Mouse (Mus musculus) liver (tissue): ENCODE results near the gene Mrtfa.
A peak's percentile ranks its signal among the peaks of the same experiment; 100 is the strongest.

Experiments
- DNase-seq: peaks from one replicate; pipeline ENCODE4 v3.0.0-alpha.2; 2020; ENCODE audit warnings: mixed read lengths

Gene Mrtfa

DNA sequence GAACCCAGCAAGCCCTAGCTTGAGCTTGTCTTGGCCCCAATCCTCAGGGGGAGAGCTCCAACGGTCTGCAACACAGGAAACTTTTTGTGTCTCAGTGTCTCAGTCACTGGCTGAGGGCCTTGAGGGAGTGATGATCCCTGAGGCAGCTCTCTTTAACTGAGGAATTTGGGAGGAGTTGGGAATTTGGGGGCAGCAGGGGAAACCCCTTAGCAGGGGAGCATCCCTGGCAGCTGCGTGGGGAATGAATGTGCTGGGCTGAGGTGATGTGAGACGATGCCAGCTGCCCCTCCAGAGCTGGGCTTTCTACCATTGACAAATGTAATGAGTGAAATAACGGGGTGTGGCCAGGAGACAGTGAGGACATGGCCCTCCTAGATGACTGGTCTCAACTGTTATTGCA lies 4.9 kb upstream of the Mrtfa start:
- no peak for DNase-seq

GRCm38 (mm10) chr15:81194791-81195190 lies 4.2 kb upstream of the Mrtfa start:
- no peak for DNase-seq

- DNase-seq = no peak
These were observed 2.3 kb upstream of the Mrtfa start for GRCm38 (mm10) chr15:81192858-81193257.

GRCm38 (mm10) chr15:81192316-81192715 lies 1.8 kb upstream of the Mrtfa start:
- DNase-seq = no peak

DNA sequence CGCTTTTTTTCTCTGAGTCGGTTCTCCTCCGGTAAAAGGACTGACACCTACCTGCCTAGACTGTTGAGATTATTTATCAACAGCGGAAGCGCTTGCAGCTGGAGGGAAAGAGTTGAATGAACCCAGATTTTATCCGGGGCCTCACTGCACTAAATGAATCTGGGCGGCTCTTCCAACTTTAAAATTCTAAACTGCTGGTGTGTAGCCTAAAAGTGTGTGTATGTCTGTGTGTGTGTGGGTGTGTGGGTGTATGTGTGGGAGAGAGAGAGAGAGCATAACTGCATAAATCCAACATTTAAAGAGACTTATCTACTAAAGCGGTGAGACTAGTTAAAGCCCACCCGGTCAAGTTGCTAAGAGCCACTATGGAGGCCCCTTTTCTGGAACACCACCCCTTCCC lies 746 bp upstream of the Mrtfa start:
- no peak for DNase-seq

DNA sequence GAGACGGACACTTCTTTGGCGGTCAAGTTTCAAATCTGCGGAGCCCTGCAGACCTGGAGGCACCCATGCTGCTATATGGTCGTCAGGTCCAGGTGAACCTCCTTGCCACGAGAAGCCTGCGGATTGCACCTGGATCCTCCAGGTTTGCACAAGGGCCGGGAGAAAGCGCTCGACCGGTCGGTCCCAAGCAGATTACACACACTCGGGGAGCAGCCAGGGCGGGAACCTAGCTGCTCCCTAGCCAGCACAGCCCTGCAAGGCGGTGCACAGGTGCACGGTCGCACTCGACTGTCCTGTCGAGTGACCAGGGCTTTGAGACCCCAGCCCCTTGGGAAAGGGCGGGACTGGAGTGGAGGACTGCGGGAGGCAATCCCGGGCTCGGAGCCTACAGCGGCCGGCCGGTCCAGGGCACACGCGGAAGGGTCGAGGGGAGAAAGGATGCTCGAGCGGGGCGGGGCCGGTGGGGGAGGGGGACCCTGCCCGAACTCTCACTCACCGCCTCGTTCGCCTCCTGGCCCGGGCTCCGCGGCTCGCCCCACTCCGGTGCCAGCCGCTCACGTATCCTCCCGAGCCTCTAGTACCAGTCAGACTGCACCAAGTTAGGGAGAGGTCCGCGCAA lies 437 bp downstream of the Mrtfa start:
- DNase-seq = peak; percentile 33

- DNase-seq = no peak
These were observed 1.5 kb downstream of the Mrtfa start for GRCm38 (mm10) chr15:81189061-81189460.

- no peak for DNase-seq
These were observed 5.6 kb downstream of the Mrtfa start for GRCm38 (mm10) chr15:81184913-81185312.

DNA sequence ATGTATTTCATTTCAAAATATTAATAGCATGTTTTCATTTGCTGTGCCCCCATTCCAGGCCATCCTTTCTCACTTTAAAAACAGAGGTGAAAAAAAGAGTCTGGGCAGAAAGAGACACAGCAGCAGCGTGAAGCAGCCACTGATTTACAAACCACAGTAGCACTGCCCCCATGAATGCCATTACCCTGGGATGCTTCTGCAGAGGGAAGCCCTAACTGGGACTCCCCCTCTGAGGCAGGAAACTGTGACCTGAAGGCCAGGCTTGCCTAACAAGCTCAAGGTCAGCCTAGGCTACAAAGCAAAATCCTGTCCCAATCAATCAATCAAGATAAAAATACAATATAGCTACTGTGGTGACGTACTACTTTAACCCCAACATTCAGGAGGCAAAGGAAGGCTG lies 9.3 kb downstream of the Mrtfa start:
- DNase-seq = peak; percentile 15

GRCm38 (mm10) chr15:81179523-81179922 lies 11.0 kb downstream of the Mrtfa start:
- no peak for DNase-seq

DNA sequence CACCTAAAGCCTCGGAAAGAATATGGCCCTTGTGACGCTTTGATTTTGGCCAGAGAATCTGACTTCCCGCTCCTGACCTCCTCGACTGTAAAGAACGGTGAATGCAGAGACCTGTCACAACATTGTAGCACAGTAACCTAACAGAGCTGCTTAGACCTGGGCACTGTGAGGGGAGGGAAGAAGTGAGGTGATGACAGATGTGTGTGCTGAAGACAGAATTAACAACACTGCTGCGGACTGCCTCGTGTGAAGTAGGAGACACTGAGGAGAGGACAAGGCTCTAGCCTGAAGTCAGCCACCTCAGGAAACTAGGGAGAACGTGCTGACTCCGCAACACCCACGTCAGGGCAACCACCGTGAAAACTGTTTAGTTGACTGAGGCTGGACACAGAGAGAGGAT lies 11.9 kb downstream of the Mrtfa start:
- no peak for DNase-seq

DNA sequence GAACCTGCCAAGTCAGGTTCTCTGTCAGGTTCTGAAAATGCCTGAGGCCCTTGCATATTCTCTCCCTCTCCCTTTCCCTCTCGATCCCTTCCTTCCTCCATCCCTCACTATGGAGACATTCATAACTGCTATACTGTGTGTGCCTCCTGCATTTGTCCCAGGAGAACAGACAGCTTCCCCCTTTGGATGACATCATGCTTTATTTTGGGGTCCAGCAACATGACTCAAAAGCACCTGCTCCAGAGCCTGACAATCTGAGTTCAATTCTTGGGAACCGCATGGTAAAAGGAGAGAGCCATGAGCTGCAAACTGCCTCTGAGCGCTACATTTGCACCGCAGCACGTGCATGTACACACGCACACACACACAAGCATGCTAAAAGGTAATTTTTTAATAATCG lies 12.7 kb downstream of the Mrtfa start:
- no peak for DNase-seq

DNA sequence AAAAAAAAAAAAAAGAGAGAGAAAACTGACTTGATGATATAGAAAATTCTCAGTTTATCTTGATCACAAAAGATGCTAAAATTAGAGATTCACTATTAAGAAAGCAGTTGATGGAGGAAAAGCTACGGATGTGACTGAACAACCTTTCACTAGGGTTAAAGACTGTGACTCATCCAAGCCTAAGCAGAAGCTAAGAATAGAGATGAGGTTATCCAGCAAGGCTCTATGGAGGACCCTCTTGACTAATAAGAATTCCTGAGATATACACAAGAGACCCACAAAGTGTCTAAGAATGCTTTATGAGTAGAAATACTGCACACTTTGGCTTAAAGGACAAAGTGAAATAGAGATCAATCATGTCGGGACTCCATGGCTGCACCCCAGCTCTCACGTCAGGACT lies 14.9 kb downstream of the Mrtfa start:
- no peak for DNase-seq

GRCm38 (mm10) chr15:81172259-81172658 lies 18.3 kb downstream of the Mrtfa start:
- no peak for DNase-seq

DNA sequence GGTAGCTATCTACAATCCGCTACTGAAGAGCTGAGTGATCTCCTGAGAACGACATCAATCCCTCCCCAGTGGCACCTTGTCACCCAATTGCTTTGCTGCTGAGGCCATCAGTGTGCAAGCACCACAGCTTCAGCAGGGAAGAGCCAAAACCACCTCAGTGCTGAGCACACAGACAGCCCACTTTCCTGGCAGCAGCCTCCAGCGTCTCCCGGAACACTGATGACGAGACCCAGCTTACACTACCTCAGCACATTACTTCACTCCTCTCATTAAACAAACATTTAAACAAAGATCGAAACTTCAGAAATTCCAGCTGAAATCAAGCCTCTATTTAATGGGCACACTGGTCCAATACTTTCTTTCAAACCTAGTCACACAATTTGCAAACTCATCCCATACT lies 21.8 kb downstream of the Mrtfa start:
- DNase-seq = no peak

DNA sequence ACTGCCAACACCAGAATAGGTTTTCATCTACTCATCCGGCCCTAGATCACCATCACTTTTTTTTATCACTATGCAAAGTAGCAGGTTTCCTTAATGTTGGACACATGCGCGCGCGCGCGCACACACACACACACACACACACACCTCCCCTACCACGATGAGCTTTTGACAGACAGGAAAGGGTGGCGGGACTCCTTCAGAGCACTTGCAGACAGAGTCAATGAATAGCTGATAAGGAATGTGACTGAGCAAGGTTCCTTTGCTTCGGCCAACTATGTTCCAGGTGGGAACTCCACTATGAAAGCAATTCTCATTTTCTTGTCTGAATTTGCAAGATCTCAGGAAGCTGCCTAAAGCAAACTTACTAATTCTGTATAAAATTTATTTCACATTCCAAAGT lies 22.7 kb downstream of the Mrtfa start:
- DNase-seq = peak; percentile 25

DNA sequence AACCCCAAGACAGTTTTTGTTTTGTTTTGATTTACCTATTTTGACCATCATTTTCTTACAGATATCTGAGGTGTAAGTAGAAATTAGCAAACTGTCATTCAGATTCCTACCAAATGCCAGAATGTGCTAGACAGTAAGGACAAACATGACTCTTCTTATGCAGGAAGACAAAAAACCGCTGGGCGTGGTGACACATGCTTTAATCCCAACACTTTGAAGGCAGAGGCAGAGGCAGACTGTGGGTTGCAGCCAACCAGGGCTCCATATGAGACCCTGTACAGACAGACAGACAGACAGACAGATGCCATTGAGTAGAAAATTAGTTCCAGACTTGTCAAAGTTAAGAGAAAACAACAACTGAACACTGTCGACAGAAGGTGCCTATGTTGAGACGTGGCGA lies 24.3 kb downstream of the Mrtfa start:
- no peak for DNase-seq

DNA sequence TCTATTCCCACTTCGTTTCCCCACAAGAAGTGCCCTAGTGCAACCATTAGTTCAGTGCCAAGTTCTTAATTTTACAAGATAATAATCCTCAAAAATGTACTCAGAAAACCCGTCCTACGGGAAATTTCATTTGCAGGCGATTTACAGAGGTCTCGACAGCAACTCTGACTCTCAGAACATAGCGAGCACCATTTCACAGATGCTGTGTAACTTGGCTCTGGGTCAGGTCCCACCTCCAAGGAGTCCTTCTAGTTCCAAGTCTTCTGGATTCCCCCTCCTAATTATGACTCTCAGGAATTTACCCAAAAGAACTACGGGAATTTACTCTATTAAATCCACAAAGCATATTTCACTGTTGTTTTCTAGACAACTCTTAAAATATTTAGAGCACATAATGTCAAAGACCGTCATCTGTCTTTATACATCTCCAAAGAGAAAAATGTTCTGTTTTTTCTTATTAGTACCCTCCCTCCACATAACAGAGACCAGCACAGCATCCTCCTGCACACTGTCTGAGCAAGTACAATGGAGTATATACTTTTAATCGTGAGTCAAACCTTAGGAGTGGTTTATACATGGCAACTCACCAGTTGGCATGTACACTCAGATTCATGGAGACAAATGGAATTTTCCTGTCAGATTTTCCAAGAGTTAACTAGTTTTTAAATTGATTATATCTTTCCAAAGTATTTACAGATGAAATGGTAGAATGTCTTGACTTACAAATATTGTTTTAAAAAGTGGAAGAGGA lies 25.8 kb downstream of the Mrtfa start:
- no peak for DNase-seq

DNA sequence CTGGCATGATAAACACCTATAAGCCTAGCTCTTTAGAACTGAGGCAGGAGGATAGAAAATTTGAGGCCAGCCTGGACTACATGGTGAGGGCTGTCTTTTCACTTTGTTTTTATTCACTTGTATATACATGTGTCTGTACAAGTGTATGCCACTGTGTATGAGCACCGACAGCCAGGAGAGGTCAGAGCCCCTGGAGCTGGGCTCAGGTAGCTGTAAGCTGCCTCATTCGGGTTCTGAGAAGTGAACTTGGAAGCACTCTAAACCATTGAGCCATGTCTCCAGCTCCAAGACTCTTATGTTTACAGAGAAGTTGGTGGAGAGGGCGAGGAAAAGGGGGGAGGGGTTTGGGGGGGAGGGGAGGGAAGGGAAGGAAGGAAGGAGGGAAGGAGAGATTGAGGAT lies 29.0 kb downstream of the Mrtfa start:
- DNase-seq = no peak

DNA sequence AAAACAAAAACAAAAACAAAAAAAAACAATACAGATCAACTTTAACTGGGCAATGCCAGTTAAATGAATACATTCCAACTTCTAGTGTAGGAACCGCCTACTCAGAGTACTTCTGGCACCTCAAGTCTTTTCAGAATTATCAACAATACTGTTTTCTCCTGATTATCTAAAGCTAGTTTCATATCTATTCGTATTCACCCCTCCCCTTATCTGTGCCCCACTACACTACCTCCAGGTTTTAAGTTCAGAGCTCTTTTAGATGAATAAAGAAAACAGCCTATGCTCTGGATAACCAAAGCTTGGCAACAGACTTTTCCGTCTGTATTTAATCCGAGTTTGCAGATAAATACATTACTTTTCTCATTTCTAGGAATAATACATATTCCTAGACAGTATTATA lies 29.9 kb downstream of the Mrtfa start:
- no peak for DNase-seq

DNA sequence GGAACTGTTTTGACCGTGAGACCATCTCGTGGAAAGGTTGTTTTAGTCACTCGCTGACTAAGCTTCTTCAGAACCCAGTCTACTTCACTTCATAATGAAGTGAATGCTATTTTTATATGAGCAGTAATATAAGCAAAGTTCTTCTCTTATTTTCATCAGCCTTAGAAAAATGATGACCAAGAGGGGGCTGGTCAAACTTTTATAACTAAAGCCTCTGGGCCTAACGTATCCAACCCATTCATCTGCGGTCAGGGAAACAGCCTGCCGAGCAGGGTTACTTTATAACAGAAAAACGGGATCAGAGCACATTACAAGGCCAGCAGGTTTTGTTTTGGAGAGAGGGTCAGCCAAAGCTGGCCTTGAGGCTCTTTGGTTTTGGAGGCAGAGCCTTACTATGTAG lies 31.3 kb downstream of the Mrtfa start:
- DNase-seq = no peak

- no peak for DNase-seq
These were observed 31.9 kb downstream of the Mrtfa start for GRCm38 (mm10) chr15:81158517-81159120.

GRCm38 (mm10) chr15:81156453-81156852 lies 34.1 kb downstream of the Mrtfa start:
- no peak for DNase-seq

DNA sequence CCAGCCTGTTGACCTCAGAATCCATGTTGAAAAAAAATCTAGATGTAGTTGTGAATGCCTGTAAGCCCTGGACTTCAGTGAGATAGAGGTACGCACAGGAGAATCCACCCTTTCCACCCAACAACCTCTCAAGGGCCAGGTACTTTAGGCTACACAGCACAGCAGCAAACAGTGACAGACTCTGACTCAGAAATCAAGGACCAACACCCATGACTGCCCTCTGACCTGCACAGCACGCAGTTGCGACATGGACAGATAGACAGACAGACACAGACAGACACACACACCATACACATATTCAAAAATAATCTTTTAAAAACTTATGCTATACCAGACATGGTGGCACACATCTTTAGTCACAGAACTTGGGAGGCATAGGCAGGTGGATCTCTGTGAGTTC lies 34.7 kb downstream of the Mrtfa start:
- no peak for DNase-seq
